Mouse (Mus musculus) gastrocnemius, adult 18-20 months (tissue): ENCODE measurements at regions not wholly inside any gene's neighbourhood (a gene's known extent, or its start where the extent isn't known, plus 50 kb on each side); places are given as distances from the start of the nearest gene placed in this dataset.
"Not testable (repeated sequence)": the region's sequence is repeated elsewhere in the genome, so short reads cannot be mapped to it uniquely, and the experiment has no call there.

Experiments
- DNase-seq: peaks from one replicate; pipeline ENCODE4 v3.0.0; 2021; ENCODE audit warnings: low spot score

GRCm38 (mm10) chr5:91892338-91892737, 70.5 kb downstream of the Rchy1 start:
- DNase-seq, result no peak

GRCm38 (mm10) chr5:91881771-91882170, 81.1 kb downstream of the Rchy1 start:
- DNase-seq, result no peak

- no peak for DNase-seq
Measured at GRCm38 (mm10) chr5:91880231-91880630, 82.6 kb downstream of the Rchy1 start.

GRCm38 (mm10) chr5:91878627-91879026, 84.2 kb downstream of the Rchy1 start:
- DNase-seq, result no peak

GRCm38 (mm10) chr5:91876682-91877031, 86.2 kb downstream of the Rchy1 start:
- no peak for DNase-seq

GRCm38 (mm10) chr5:91875875-91876681, 86.8 kb downstream of the Rchy1 start:
- DNase-seq, result no peak

GRCm38 (mm10) chr5:91872816-91873215, 90.1 kb downstream of the Rchy1 start:
- DNase-seq, result no peak

GRCm38 (mm10) chr5:91869791-91870190, 93.1 kb downstream of the Rchy1 start:
- DNase-seq, result no peak

GRCm38 (mm10) chr5:91866184-91866583, 96.7 kb downstream of the Rchy1 start:
- no peak for DNase-seq

GRCm38 (mm10) chr5:91865365-91865764, 97.5 kb downstream of the Rchy1 start:
- no peak for DNase-seq

- DNase-seq, result no peak
Measured at GRCm38 (mm10) chr5:91862843-91863242, 100.0 kb downstream of the Rchy1 start.

- DNase-seq, result no peak
Measured at GRCm38 (mm10) chr5:91862243-91862642, 100.6 kb downstream of the Rchy1 start.

GRCm38 (mm10) chr5:91861440-91862187, 101.3 kb downstream of the Rchy1 start:
- DNase-seq, result peak; percentile 3

- DNase-seq, result no peak
Measured at GRCm38 (mm10) chr5:91860489-91860888, 102.4 kb downstream of the Rchy1 start.

- no peak for DNase-seq
Measured at GRCm38 (mm10) chr5:91852330-91852729, 110.5 kb downstream of the Rchy1 start.

GRCm38 (mm10) chr5:91850862-91851569, 111.9 kb downstream of the Rchy1 start:
- not testable (repeated sequence) for DNase-seq

GRCm38 (mm10) chr5:91850440-91850839, 112.4 kb downstream of the Rchy1 start:
- DNase-seq, result no peak

- no peak for DNase-seq
Measured at GRCm38 (mm10) chr5:91849533-91849932, 113.3 kb downstream of the Rchy1 start.

- DNase-seq, result no peak
Measured at GRCm38 (mm10) chr5:91849114-91849513, 113.8 kb downstream of the Rchy1 start.

GRCm38 (mm10) chr5:91848528-91848927, 114.3 kb downstream of the Rchy1 start:
- no peak for DNase-seq

- no peak for DNase-seq
Measured at GRCm38 (mm10) chr5:91843044-91843443, 119.8 kb downstream of the Rchy1 start.

- no peak for DNase-seq
Measured at GRCm38 (mm10) chr5:91841066-91841465, 121.8 kb downstream of the Rchy1 start.
